Mouse (Mus musculus): Measurements from ENCODE around the gene Ifitm5.
"Not testable (repeated sequence)": the region's sequence is repeated elsewhere in the genome, so short reads cannot be mapped to it uniquely, and the experiment has no call there.

Ifitm5 gene

DNA sequence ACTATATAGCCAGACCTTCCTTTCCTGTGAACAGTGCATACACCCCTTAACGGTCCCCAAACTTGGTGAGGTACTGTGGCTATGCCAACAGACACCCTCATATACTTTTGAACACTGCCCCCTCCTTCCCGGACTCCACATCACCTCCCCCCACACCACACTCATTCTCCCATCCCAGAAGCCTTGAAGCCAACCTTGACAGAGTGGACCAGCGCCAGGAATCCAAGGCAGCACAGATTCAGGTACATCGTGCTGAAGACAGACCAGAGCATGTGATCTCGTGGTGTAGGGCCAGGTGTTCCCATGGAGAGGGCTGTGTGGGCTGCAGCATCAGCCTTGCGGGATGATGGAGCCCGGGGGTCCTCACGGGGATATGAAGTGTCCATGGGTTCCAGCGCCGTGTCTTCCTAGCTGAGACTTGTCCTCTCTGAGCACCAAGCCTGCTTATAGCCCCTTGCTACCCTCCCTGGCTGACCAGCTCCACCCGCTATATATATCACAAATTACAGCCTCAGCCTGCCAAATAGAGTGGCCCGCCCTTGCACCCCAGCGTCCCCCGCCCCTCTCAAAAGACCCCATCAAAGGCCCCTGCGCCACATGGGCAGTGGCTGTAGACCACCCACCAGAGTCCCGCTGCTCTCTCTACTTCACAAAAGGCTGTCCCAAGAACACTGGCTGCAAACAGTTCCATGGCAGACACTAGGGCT is at the start of gene Ifitm5:
Gene Ifitm5, minus strand, starts transcription at position 468 of the 707 bp plus-strand sequence.
- no peak for DNase-seq (ENCODE audit: low read depth in 1 of 2, low spot score in 2 of 2)

- peak; percentile 60 to 62 for DNase-seq (ENCODE audit: low read depth in 1 of 2, low spot score in 2 of 2)
Observed at GRCm38 (mm10) chr7:140998853-140999700, 49.0 kb upstream of the Ifitm5 start.

- peak in 1 of 2 experiments; percentile 53 for DNase-seq (ENCODE audit: low read depth in 1 of 2, low spot score in 2 of 2)
Observed at GRCm38 (mm10) chr7:140997817-140998216, 47.7 kb upstream of the Ifitm5 start.

DNA sequence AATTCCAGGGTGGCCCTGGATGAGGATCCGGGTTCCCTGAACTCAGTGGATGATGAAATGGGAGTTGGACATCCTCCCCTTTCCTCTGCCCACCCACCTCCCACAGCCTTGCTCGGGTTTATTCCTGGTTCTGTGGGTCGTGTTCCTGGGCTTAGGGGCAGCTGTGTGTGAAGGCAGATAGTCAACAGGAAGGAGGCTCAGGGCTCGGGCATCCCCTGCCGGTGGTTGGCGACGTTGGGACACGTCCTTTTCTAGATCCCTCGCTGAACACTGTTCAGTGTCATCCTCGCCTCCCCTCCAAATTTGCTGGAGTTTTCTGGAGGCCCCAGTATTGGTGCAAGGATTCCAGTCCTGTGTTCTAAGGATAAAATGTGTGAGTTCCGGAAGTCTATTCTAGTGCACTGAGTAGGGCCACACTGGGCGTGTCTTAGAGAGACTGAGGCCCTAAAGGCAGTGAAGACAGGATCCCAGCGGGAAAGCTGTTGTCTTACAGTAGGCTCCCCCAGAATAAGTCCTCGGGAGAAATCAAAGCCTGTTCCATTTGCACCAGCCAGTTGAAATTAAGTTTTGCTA is 41.1 kb upstream of the Ifitm5 start:
- no peak for DNase-seq (ENCODE audit: low read depth in 1 of 2, low spot score in 2 of 2)

DNA sequence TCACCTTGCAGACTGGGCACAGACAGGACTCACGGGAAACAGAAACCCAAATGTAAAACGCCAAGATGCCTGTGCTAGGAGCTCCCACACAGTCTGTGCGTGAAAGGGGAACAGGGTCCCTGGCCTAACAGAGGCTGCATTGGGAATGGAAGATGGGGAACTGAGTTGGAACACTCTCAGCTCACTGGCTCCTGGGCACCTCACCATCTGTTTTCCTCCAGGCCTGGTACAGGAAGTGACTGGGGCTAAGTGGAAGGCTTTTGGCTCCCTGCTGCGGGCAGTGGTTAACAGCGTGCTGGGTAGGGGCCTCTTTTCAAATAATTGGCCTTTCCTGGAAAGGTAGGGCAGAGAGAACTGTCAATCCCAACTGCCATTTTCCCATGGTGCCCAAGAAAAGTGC is 40.5 kb upstream of the Ifitm5 start:
- no peak for DNase-seq (ENCODE audit: low read depth in 1 of 2, low spot score in 2 of 2)

GRCm38 (mm10) chr7:140990185-140990584 is 40.1 kb upstream of the Ifitm5 start:
- DNase-seq (ENCODE audit: low read depth in 1 of 2, low spot score in 2 of 2), result no peak

DNA sequence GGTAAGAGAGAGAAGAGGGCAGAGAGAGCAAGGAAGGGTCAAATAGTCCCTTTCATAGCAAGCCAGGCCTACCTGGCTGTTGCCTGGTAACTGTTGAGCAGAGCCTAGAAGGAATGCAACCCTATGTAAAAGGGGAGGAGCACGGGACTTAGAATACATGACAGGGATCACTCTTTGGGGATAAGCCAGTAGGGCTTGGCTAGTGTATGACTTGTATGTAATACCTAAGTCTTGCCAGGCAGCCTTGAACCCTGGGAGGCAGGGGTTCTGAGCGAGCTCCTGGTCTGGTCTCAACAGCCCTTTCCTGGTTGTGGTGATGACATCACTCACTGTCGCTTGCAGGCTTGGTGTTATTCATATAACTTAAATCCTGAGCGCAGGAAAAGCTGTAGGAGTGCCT is 38.9 kb upstream of the Ifitm5 start:
- DNase-seq (ENCODE audit: low read depth in 1 of 2, low spot score in 2 of 2), result no peak

- no peak for DNase-seq (ENCODE audit: low read depth in 1 of 2, low spot score in 2 of 2)
Observed at GRCm38 (mm10) chr7:140987182-140988138, 37.4 kb upstream of the Ifitm5 start.

DNA sequence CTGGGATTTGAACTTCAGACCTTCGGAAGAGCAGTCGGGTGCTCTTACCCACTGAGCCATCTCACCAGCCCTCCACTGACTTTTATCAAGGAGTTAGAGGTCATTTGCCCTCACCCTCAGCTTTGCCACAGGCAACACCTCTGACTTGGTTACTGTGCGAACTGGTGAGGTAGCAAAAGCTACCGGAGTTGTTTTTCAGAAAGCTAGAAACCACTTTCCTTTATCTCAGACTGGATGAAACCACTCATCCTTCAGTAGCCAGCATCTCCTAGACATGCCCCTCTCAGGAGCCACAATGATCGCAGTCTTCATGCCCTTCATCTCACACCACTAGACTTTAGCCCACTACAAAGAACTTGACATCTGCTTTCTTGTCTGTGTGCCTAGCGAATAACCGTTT is 32.9 kb upstream of the Ifitm5 start:
- DNase-seq (ENCODE audit: low read depth in 1 of 2, low spot score in 2 of 2), result no peak

GRCm38 (mm10) chr7:140981704-140982103 is 31.6 kb upstream of the Ifitm5 start:
- no peak for DNase-seq (ENCODE audit: low read depth in 1 of 2, low spot score in 2 of 2)

GRCm38 (mm10) chr7:140976720-140977119 is 26.6 kb upstream of the Ifitm5 start:
- not testable (repeated sequence) for DNase-seq (ENCODE audit: low read depth in 1 of 2, low spot score in 2 of 2)

DNA sequence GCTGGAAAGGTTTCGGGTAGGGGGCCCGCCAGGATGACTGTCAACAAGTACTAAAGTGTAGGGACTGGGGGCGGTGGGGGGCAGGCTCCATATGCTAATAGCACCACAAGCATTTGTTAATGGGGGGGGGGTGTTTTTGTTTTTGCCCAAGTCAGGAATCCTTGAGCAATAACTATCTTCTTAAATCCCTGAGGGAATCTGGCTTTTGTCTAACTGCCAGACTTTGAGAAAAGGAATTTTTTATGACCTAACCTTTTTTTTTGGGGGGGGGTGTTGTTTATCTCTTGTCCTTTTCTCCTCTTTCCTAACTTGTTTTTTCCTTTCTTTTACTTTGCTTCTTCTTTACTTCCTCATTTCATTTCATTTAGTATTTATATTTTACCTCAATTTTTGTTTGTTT is 25.4 kb upstream of the Ifitm5 start:
- no peak for DNase-seq (ENCODE audit: low read depth in 1 of 2, low spot score in 2 of 2)

DNA sequence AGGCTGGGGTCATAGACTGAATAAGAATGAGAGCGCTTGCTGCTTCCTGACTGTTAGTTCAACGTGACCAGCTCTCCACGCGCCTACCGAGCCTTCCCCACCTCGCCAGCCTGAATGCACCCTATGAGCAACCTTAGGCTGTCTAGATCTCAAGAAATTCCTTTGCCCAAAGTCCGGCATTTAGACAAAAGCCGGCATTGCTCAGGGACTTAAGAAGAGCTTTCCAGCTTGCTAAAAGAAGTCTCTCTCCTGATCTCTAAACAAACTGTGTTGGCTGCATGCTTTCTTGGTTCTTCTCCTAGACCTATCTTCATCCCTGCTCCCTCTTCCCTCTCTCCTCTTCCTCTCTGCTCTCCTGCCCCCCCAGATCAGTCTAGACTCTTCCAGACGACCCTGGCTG is 24.8 kb upstream of the Ifitm5 start:
- DNase-seq (ENCODE audit: low read depth in 1 of 2, low spot score in 2 of 2), result no peak

- DNase-seq (ENCODE audit: low read depth in 1 of 2, low spot score in 2 of 2), result no peak
Observed at GRCm38 (mm10) chr7:140973396-140974165, 23.5 kb upstream of the Ifitm5 start.

DNA sequence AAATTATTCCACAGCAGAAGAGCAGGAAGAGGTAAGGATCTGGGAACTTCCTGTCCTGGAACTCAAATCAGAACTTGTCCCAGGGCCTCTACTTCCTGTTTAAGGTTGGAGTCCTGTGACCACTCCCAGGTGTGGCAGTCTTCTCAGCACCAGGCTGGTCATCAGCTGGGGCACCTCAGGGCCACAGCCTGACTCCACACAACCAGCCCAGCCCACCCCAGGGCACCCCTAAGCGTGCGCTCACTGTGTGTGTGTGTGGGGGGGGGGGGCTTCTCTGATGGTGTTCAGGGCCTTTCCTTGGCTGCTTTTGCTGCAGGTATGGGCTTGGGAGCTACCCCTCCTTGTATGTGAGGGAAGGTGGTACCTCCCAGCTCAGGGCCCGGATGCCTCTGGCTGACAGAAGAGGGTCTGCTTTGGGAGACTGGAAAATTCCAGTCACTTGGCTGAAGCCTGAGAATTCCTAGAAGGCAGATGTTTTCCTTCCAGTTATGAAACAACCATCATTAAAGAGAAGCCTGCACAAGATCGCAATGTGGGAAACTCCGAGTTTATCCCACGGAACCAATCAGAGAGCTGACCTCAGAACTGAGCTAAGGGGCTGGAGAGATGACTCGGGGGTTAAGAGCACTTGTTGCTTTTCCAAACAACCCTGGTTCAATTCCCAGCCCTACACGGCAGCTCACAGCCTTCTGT is 21.5 kb upstream of the Ifitm5 start:
- no peak for DNase-seq (ENCODE audit: low read depth in 1 of 2, low spot score in 2 of 2)

- DNase-seq (ENCODE audit: low read depth in 1 of 2, low spot score in 2 of 2), result no peak
Observed at GRCm38 (mm10) chr7:140970931-140971330, 20.8 kb upstream of the Ifitm5 start.

DNA sequence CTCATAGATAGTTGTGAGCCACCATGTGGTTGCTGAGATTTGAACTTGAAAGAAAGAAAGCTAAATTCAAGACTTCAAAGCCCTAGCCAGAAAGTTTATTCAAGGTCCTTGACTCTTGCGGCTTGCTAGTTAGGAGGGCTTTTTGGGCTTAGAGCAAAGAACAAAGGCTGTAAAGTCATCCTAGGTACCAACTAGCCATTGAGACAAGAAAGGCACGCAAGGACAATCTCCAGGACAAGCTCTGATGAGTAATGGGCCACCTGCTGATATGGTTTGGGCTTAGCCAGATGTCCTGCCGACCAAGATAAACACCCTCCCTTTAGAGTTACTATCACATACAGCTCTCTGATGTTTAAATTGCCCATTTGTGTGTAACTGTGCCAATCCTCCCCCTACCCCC is 18.6 kb upstream of the Ifitm5 start:
- DNase-seq (ENCODE audit: low read depth in 1 of 2, low spot score in 2 of 2), result not testable (repeated sequence)

- DNase-seq (ENCODE audit: low read depth in 1 of 2, low spot score in 2 of 2), result no peak
Observed at GRCm38 (mm10) chr7:140967862-140968591, 17.9 kb upstream of the Ifitm5 start.

DNA sequence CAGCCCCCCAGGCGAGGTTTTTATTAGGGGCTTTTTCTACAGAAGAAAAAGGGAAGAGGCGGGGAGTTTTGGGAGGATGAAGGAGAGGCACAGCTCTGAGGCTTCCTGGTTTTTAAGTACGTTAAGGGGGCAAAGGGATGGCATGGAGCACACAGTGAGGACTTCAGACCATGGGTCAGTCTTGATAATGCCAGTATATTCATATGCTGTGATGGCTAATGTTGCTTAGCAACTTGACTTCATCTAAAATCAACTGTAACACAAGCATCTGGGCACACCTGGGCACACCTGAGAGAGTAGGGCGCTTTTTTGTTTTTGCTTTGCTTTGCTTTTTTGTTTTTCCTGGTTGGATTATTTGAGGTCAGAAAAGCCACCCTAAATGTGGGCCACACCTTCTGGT is 16.8 kb upstream of the Ifitm5 start, which contains the start of gene Ifitm1:
Gene Ifitm1, plus strand, starts transcription at position 301 of the 400 bp plus-strand sequence.
- no peak for DNase-seq (ENCODE audit: low read depth in 1 of 2, low spot score in 2 of 2)
